Mouse (Mus musculus): ENCODE measurements around the gene Dusp8. TPM values are rescaled to one million over a fixed set of nuclear protein-coding genes. Genes with fewer than 3 reads are reported as not detected.

Dusp8 gene
- polyA plus RNA-seq, 1 experiment from 2014 or later: 22.6 TPM

DNA sequence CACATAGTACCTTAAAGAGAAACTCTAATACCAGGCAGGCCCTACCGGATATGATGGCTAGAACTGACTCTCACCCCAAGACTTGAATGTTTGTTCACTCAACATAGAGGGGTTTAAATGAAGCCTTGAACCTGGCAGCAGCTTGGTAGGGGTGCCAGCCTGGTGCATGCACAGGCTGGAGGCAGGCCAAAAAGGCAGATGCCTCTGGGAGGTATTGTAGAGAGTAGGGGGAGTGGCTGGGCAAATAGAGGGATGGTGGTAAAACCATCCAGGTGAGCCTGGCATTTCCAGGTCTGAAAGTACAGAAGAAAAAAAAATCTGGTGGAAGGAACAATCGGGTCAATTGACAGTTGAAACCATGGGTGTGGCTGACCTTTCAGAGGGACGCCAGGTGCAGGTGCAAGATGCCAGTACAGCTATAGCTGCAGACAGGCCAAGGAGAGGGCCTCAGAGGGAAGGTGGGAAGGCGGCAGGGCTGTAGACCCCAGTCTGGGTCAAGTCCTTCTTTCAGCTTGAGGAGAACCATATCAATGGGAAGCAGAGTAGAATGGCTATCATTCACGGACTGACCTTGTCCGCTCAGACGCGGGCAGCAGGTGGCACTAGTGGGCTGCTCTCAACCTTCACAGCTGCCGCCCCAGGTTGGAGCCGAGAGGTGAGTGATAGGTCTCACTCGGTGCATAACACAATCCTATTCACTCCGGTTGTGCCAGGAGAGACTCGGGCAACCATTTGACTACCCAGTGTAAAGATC lies 25.0 kb downstream of the Dusp8 start:
- H3K9ac ChIP-seq (ENCODE audit: low read length): no peak overlapping the region
- peak; percentile 65 for ATAC-seq (replicated peaks; ENCODE audit: low FRiP score)
- 15% methylated on average over 13 of the region's 13 CpGs for WGBS

GRCm38 (mm10) chr7:142068429-142068828 lies 27.2 kb downstream of the Dusp8 start:
- Histone ChIP-seq H3K27ac (ENCODE audit: low read depth, low read length) (no peak overlapping the region), H3K4me2 (ENCODE audit: low read depth, low read length, severe bottlenecking) (no peak overlapping the region), H3K9ac (ENCODE audit: low read length) (no peak overlapping the region), H3K9me3 (ENCODE audit: control insufficient read depth, low read length) (no peaks in the 10 kb centered on the region), H3K4me1 (replicated peaks; ENCODE audit: control insufficient read depth, insufficient read depth, low read length) (no peaks in the 10 kb centered on the region), H3K27me3 (ENCODE audit: control insufficient read depth, insufficient read depth, low read length) (no peaks in the 10 kb centered on the region), H3K4me3 (ENCODE audit: low read depth, low read length) (no peak overlapping the region), H3K36me3 (ENCODE audit: control insufficient read depth, insufficient read depth, low read length) (no peaks in the 10 kb centered on the region)
- WGBS: 62% methylated on average over 4 of the region's 4 CpGs
- ATAC-seq (replicated peaks; ENCODE audit: low FRiP score) (no peak), DNase-seq (ENCODE audit: low spot score) (no peak)

More for the DNA sequence above, 25.0 kb downstream of the Dusp8 start:
- Histone ChIP-seq H3K27ac (ENCODE audit: low read depth, low read length) (no peak overlapping the region), H3K4me3 (ENCODE audit: low read depth, low read length) (no peak overlapping the region), H3K4me2 (ENCODE audit: low read depth, low read length, severe bottlenecking) (peak overlapping the region; percentile 37; the same call in 1 of the 2 replicates), H3K4me1 (replicated peaks; ENCODE audit: control insufficient read depth, insufficient read depth, low read length) (no peaks in the 10 kb centered on the region), H3K36me3 (ENCODE audit: control insufficient read depth, insufficient read depth, low read length) (no peaks in the 10 kb centered on the region), H3K9me3 (ENCODE audit: control insufficient read depth, low read length) (no peaks in the 10 kb centered on the region), H3K27me3 (ENCODE audit: control insufficient read depth, insufficient read depth, low read length) (no peaks in the 10 kb centered on the region)
- peak; percentile 82 for DNase-seq (ENCODE audit: low spot score)

GRCm38 (mm10) chr7:142060931-142061565 lies 34.6 kb downstream of the Dusp8 start, which contains the start of gene Mob2:
Gene Mob2, minus strand, starts transcription at chr7:142061065.
- no peaks in the 10 kb centered on the region for H3K9me3 ChIP-seq (ENCODE audit: control insufficient read depth, low read length)
- no peak within 1 kb of the TSS for H3K27ac ChIP-seq (ENCODE audit: low read depth, low read length)
- under 1% methylated on average over 46 of the region's 49 CpGs for WGBS

GRCm38 (mm10) chr7:142060185-142060930 lies 35.3 kb downstream of the Dusp8 start:
- Histone ChIP-seq H3K4me3 (ENCODE audit: low read depth, low read length) (peak overlapping the region; percentile 87), H3K36me3 (ENCODE audit: control insufficient read depth, insufficient read depth, low read length) (no peaks in the 10 kb centered on the region), H3K4me1 (replicated peaks; ENCODE audit: control insufficient read depth, insufficient read depth, low read length) (peaks cover 9% of the 10 kb centered on the region), H3K9ac (ENCODE audit: low read length) (peak overlapping the region; percentile 84), H3K27me3 (ENCODE audit: control insufficient read depth, insufficient read depth, low read length) (no peaks in the 10 kb centered on the region), H3K27ac (ENCODE audit: low read depth, low read length) (no peak overlapping the region), H3K9me3 (ENCODE audit: control insufficient read depth, low read length) (no peaks in the 10 kb centered on the region), H3K4me2 (ENCODE audit: low read depth, low read length, severe bottlenecking) (peak overlapping the region; percentile 89)
- 2% methylated on average over 64 of the region's 66 CpGs for WGBS
- DNase-seq (ENCODE audit: low spot score) (peak; percentile 57), ATAC-seq (replicated peaks; ENCODE audit: low FRiP score) (no peak)

More at GRCm38 (mm10) chr7:142060931-142061565, 34.6 kb downstream of the Dusp8 start, which contains the start of gene Mob2:
- Histone ChIP-seq H3K27me3 (ENCODE audit: control insufficient read depth, insufficient read depth, low read length) (no peaks in the 10 kb centered on the region), H3K4me1 (replicated peaks; ENCODE audit: control insufficient read depth, insufficient read depth, low read length) (peaks cover 9% of the 10 kb centered on the region), H3K4me2 (ENCODE audit: low read depth, low read length, severe bottlenecking) (peak within 1 kb of the TSS; percentile 89), H3K36me3 (ENCODE audit: control insufficient read depth, insufficient read depth, low read length) (no peaks in the 10 kb centered on the region), H3K4me3 (ENCODE audit: low read depth, low read length) (peak within 1 kb of the TSS; percentile 87), H3K9ac (ENCODE audit: low read length) (peak within 1 kb of the TSS; percentile 84)
- ATAC-seq (replicated peaks; ENCODE audit: low FRiP score) (peak; percentile 95), DNase-seq (ENCODE audit: low spot score) (peak; percentile 93)

GRCm38 (mm10) chr7:142059024-142059423 lies 36.6 kb downstream of the Dusp8 start:
- peaks cover 9% of the 10 kb centered on the region for H3K4me1 ChIP-seq (replicated peaks; ENCODE audit: control insufficient read depth, insufficient read depth, low read length)
- H3K27ac ChIP-seq (ENCODE audit: low read depth, low read length): no peak overlapping the region
- no peaks in the 10 kb centered on the region for H3K36me3 ChIP-seq (ENCODE audit: control insufficient read depth, insufficient read depth, low read length)
- DNase-seq (ENCODE audit: low spot score) (no peak), ATAC-seq (replicated peaks; ENCODE audit: low FRiP score) (no peak)
- H3K4me3 ChIP-seq (ENCODE audit: low read depth, low read length): no peak overlapping the region
- no peaks in the 10 kb centered on the region for H3K9me3 ChIP-seq (ENCODE audit: control insufficient read depth, low read length)
- WGBS: 53% methylated on average over 2 of the region's 2 CpGs
- H3K4me2 ChIP-seq (ENCODE audit: low read depth, low read length, severe bottlenecking): no peak overlapping the region
- no peaks in the 10 kb centered on the region for H3K27me3 ChIP-seq (ENCODE audit: control insufficient read depth, insufficient read depth, low read length)
- H3K9ac ChIP-seq (ENCODE audit: low read length): no peak overlapping the region

DNA sequence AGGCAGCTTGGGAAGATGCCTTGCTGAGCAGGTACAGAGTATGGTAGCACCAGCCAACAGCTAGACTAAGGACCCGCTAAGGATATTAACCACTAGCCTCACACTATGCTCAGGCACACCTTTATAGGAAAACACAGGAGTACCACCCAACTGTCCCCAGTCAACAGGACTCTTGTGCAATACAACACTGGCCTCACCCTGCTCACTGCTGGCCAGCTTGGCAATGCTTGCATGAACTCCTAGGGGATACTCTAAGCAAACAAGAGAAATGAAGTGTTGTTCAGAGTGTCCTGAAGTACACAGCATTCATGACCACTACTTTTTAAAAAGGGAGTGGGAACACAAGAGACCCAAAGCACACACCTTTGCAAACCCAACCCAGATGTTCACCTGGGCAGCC lies 38.5 kb downstream of the Dusp8 start:
- Histone ChIP-seq H3K4me2 (ENCODE audit: low read depth, low read length, severe bottlenecking) (no peak overlapping the region), H3K4me1 (replicated peaks; ENCODE audit: control insufficient read depth, insufficient read depth, low read length) (peaks cover 9% of the 10 kb centered on the region), H3K4me3 (ENCODE audit: low read depth, low read length) (no peak overlapping the region), H3K27me3 (ENCODE audit: control insufficient read depth, insufficient read depth, low read length) (no peaks in the 10 kb centered on the region), H3K27ac (ENCODE audit: low read depth, low read length) (no peak overlapping the region), H3K9ac (ENCODE audit: low read length) (no peak overlapping the region), H3K36me3 (ENCODE audit: control insufficient read depth, insufficient read depth, low read length) (no peaks in the 10 kb centered on the region), H3K9me3 (ENCODE audit: control insufficient read depth, low read length) (no peaks in the 10 kb centered on the region)
- WGBS: 100% methylated on average over 1 of the region's 1 CpGs
- DNase-seq (ENCODE audit: low spot score): no peak
- no peak for ATAC-seq (replicated peaks; ENCODE audit: low FRiP score)

DNA sequence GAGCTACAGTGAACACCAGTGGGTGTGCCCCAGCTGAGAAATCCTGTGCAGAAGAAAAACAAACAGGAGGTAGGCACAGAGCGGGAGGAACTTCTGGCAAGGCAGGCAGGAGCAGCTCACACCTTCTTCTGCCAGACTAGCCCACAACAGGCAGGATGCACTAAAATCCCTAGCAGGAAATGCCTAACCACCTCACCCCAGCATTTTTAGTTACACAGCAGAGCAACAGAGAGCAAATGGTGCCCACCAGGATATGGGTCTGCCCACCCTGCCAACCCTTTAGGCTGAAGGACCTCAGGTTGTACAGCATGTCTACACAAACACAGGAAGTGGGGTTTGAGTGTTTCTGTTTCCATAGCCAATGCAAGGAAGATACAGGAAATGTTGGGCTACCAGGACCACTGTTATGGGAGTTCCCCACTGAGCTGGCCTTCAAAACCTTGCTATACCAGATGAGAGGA lies 39.0 kb downstream of the Dusp8 start:
- Histone ChIP-seq H3K4me2 (ENCODE audit: low read depth, low read length, severe bottlenecking) (no peak overlapping the region), H3K27ac (ENCODE audit: low read depth, low read length) (no peak overlapping the region), H3K9me3 (ENCODE audit: control insufficient read depth, low read length) (no peaks in the 10 kb centered on the region), H3K36me3 (ENCODE audit: control insufficient read depth, insufficient read depth, low read length) (no peaks in the 10 kb centered on the region), H3K9ac (ENCODE audit: low read length) (no peak overlapping the region), H3K4me3 (ENCODE audit: low read depth, low read length) (no peak overlapping the region), H3K27me3 (ENCODE audit: control insufficient read depth, insufficient read depth, low read length) (no peaks in the 10 kb centered on the region), H3K4me1 (replicated peaks; ENCODE audit: control insufficient read depth, insufficient read depth, low read length) (peaks cover 9% of the 10 kb centered on the region)
- ATAC-seq (replicated peaks; ENCODE audit: low FRiP score) (no peak), DNase-seq (ENCODE audit: low spot score) (no peak)
- WGBS: 83% methylated on average over 1 of the region's 1 CpGs

- Histone ChIP-seq H3K4me3 (ENCODE audit: low read depth, low read length) (no peak overlapping the region), H3K36me3 (ENCODE audit: control insufficient read depth, insufficient read depth, low read length) (no peaks in the 10 kb centered on the region), H3K27ac (ENCODE audit: low read depth, low read length) (no peak overlapping the region), H3K9me3 (ENCODE audit: control insufficient read depth, low read length) (no peaks in the 10 kb centered on the region), H3K4me2 (ENCODE audit: low read depth, low read length, severe bottlenecking) (no peak overlapping the region), H3K9ac (ENCODE audit: low read length) (no peak overlapping the region), H3K27me3 (ENCODE audit: control insufficient read depth, insufficient read depth, low read length) (no peaks in the 10 kb centered on the region), H3K4me1 (replicated peaks; ENCODE audit: control insufficient read depth, insufficient read depth, low read length) (peaks cover 5% of the 10 kb centered on the region; the same call in 1 of the 2 replicates)
- WGBS: 97% methylated on average over 3 of the region's 3 CpGs
- no peak for ATAC-seq (replicated peaks; ENCODE audit: low FRiP score)
- DNase-seq (ENCODE audit: low spot score): no peak
Measured at GRCm38 (mm10) chr7:142055431-142055830, 40.2 kb downstream of the Dusp8 start.
